Mouse (Mus musculus) liver, embryonic 15.5 days (tissue): ENCODE data around the gene B3galt2. TPM values are rescaled to one million over a fixed set of nuclear protein-coding genes. Genes with fewer than 3 reads are reported as not detected.

Experiments used
- ATAC-seq: fragments of 200-750 bp; cut with Nextera tagmentation; 2 replicates; pipeline ENCODE4 v1.8.0; 2017; ENCODE audit warnings: moderate number of reproducible peaks, mild to moderate bottlenecking, moderate library complexity; ENCODE audit not compliant: insufficient read depth
- H3K27ac ChIP-seq: fragments of 300-500 bp; sonication (generic); replicated peaks from 2 replicates; pipeline ENCODE4 v1.5.1; 2015; ENCODE audit warnings: mild to moderate bottlenecking, inconsistent platforms
- H3K27me3 ChIP-seq: fragments of 300-500 bp; sonication (generic); 2 replicates; pipeline ENCODE4 v1.6.1; 2015; ENCODE audit warnings: mild to moderate bottlenecking, inconsistent platforms
- H3K36me3 ChIP-seq: fragments of 300-500 bp; sonication (generic); replicated peaks from 2 replicates; pipeline ENCODE4 v1.6.1; 2015; ENCODE audit warnings: moderate library complexity, mild to moderate bottlenecking, inconsistent platforms
- H3K4me1 ChIP-seq: fragments of 300-500 bp; sonication (generic); replicated peaks from 2 replicates; pipeline ENCODE4 v1.6.1; 2015; ENCODE audit warnings: inconsistent platforms
- H3K4me2 ChIP-seq: fragments of 300-500 bp; sonication (generic); 2 replicates; pipeline ENCODE4 v1.6.1; 2015; ENCODE audit warnings: moderate library complexity, mild to moderate bottlenecking, inconsistent platforms
- H3K4me3 ChIP-seq: fragments of 300-500 bp; sonication (generic); replicated peaks from 2 replicates; pipeline ENCODE4 v1.5.1; 2015; ENCODE audit warnings: mild to moderate bottlenecking, inconsistent platforms
- H3K9ac ChIP-seq: fragments of 300-500 bp; sonication (generic); 2 replicates; pipeline ENCODE4 v1.6.1; 2015; ENCODE audit warnings: moderate library complexity, mild to moderate bottlenecking, inconsistent platforms
- H3K9me3 ChIP-seq: fragments of 300-500 bp; sonication (generic); replicated peaks from 2 replicates; pipeline ENCODE4 v1.6.1; 2016; ENCODE audit warnings: inconsistent platforms
- WGBS: fragments of 180-500 bp; shearing (Covaris S2); methylation state at CpG from one replicate; pipeline ENCODE4 v1.1.7; 2015; ENCODE audit warnings: mixed read lengths; ENCODE audit not compliant: insufficient replicate concordance; 5-methylcytosine and 5-hydroxymethylcytosine counted together
- polyA plus RNA-seq: library from polyadenylated mRNA; unstranded; fragments of >200 nt; fragmentation: Nextera tagmentation; extraction: Ambion mirVana; gene quantifications from 2 replicates; pipeline ENCODE4 v1.2.1, GENCODE M21; 2015

B3galt2 gene
- polyA plus RNA-seq, result 0.07 and 0.08 TPM in 2 replicates

GRCm38 (mm10) chr1:143640650-143641407 lies at the start of gene B3galt2:
TSS of gene B3galt2 (plus strand) at chr1:143640664.
- Histone ChIP-seq H3K4me3 (no peak within 1 kb of the TSS), H3K27me3 (no peaks in the 10 kb centered on the region), H3K27ac (no peak within 1 kb of the TSS), H3K36me3 (0 out of 2 replicates have a peak, but pooled peaks cover 3% of the 10 kb centered on the region), H3K9me3 (no peaks in the 10 kb centered on the region), H3K9ac (no peak within 1 kb of the TSS), H3K4me2 (no peak within 1 kb of the TSS), H3K4me1 (peaks cover 3% of the 10 kb centered on the region; the same call in 1 of the 2 replicates)
- 58% methylated on average over 15 of the region's 15 CpGs for WGBS
- no peak for ATAC-seq

DNA sequence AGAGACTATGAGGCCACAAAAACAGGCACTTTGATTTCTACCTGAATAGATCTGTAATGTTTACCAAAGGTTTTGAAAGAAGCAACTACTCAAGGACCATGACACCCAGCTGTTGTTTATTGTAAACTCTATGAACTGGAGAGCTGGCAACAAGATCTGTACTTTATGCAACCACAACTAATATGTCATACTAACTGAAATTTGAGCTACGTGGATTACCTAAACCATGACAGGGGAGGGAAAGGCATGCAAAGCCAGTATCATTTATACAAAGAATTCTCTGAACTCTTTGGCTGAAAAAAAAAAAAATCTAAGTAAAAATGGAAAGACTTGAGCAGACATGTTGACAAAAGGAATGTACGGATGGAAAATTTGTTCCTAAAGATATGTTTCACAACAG lies 43.6 kb upstream of the B3galt2 start:
- no peak for ATAC-seq
- no peaks in the 10 kb centered on the region for H3K9me3 ChIP-seq
- no peak overlapping the region for H3K4me3 ChIP-seq
- H3K9ac ChIP-seq, result no peak overlapping the region
- WGBS, result 67% methylated on average over 2 of the region's 2 CpGs
- no peaks in the 10 kb centered on the region for H3K27me3 ChIP-seq
- H3K4me1 ChIP-seq, result no peaks in the 10 kb centered on the region
- no peaks in the 10 kb centered on the region for H3K36me3 ChIP-seq
- no peak overlapping the region for H3K27ac ChIP-seq
- H3K4me2 ChIP-seq, result no peak overlapping the region

DNA sequence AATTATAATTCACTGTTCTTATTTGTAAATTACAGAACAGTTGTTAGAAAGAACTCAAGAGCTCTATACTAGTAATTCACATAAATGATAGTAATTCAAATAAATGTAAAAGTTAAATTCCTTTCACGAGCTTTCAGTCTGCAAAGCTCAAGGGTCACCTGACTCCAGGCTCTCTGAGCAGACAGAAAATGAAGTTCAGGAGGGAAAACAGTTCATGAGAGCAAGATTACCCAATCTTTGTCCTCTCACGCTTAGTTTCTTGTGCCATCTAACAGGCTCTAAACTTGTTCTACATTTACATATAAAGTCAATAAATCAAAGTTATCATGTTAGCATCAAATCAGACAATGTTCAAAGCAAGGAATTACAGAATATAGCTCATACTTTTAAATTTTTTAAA lies 31.6 kb upstream of the B3galt2 start:
- Histone ChIP-seq H3K9me3 (no peaks in the 10 kb centered on the region), H3K27ac (no peak overlapping the region), H3K9ac (no peak overlapping the region), H3K4me2 (no peak overlapping the region), H3K4me3 (no peak overlapping the region), H3K27me3 (no peaks in the 10 kb centered on the region), H3K36me3 (peaks cover 6% of the 10 kb centered on the region), H3K4me1 (no peaks in the 10 kb centered on the region)
- no peak for ATAC-seq
- WGBS, result 66% methylated on average over 2 of the region's 2 CpGs

- no peaks in the 10 kb centered on the region for H3K4me1 ChIP-seq
- no peak overlapping the region for H3K4me3 ChIP-seq
- no peaks in the 10 kb centered on the region for H3K9me3 ChIP-seq
- H3K4me2 ChIP-seq, result no peak overlapping the region
- H3K9ac ChIP-seq, result no peak overlapping the region
- WGBS, result 83% methylated on average over 2 of the region's 2 CpGs
- H3K27me3 ChIP-seq, result no peaks in the 10 kb centered on the region
- peaks cover 11% of the 10 kb centered on the region for H3K36me3 ChIP-seq
- H3K27ac ChIP-seq, result no peak overlapping the region
- no peak for ATAC-seq
Measured at GRCm38 (mm10) chr1:143612901-143613300, 27.6 kb upstream of the B3galt2 start.

DNA sequence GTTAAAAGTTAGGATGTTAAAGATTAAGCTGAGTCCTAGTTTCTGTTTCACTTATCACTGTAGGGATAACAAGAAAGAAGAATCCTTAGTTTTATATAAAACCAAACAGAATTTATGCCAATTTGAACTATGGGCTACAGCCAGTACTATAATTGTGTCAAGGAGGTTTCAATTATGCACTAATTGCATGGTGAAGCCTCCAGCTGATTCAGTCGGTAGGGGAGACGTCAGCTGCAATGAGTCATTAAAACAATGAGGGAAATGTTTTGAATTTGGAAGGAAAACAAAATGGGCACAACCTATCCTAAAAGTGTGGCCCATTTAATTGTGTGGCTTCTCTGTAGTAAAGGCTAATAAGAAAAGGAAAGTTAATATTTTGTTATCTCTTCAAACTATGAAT lies 20.7 kb upstream of the B3galt2 start:
- Histone ChIP-seq H3K4me3 (no peak overlapping the region), H3K27ac (no peak overlapping the region), H3K36me3 (peaks cover 2% of the 10 kb centered on the region), H3K9ac (no peak overlapping the region), H3K9me3 (no peaks in the 10 kb centered on the region), H3K27me3 (no peaks in the 10 kb centered on the region), H3K4me1 (no peaks in the 10 kb centered on the region), H3K4me2 (no peak overlapping the region)
- no peak for ATAC-seq
- 81% methylated on average over 2 of the region's 2 CpGs for WGBS

- peaks cover 18% of the 10 kb centered on the region for H3K36me3 ChIP-seq
- H3K27me3 ChIP-seq, result no peaks in the 10 kb centered on the region
- H3K4me2 ChIP-seq, result no peak overlapping the region
- H3K4me1 ChIP-seq, result no peaks in the 10 kb centered on the region
- no peaks in the 10 kb centered on the region for H3K9me3 ChIP-seq
- H3K9ac ChIP-seq, result no peak overlapping the region
- ATAC-seq, result no peak
- H3K4me3 ChIP-seq, result no peak overlapping the region
- no peak overlapping the region for H3K27ac ChIP-seq
Measured at GRCm38 (mm10) chr1:143621930-143622329, 18.5 kb upstream of the B3galt2 start.

DNA sequence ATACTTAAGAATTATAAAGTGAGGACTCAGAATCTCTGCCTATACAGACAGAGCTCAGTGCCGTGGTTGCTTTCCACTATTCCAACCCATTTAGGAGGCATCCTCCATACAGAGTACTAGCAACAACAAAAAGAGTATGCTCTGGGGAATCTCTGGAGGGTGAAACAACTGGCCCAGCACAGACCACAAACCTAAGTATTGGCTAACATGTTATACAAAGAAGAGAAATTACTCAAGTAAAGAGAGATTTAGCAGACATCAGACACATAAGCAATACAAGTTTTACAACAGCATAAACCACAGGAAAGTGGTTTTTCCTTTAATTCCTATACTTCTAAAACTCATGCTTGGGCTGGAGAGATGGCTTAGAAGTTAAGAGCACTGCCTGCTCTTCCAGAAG lies 17.8 kb upstream of the B3galt2 start:
- no peak overlapping the region for H3K27ac ChIP-seq
- no peaks in the 10 kb centered on the region for H3K4me1 ChIP-seq
- no peaks in the 10 kb centered on the region for H3K27me3 ChIP-seq
- no peak overlapping the region for H3K4me2 ChIP-seq
- H3K9ac ChIP-seq, result no peak overlapping the region
- 75% methylated on average over 1 of the region's 1 CpGs for WGBS
- H3K4me3 ChIP-seq, result no peak overlapping the region
- peaks cover 22% of the 10 kb centered on the region for H3K36me3 ChIP-seq
- no peak for ATAC-seq
- H3K9me3 ChIP-seq, result no peaks in the 10 kb centered on the region

- WGBS, result 67% methylated on average over 7 of the region's 7 CpGs
- Histone ChIP-seq H3K27ac (no peak overlapping the region; the same call in 1 of the 2 replicates), H3K4me3 (no peak overlapping the region), H3K4me1 (peaks cover 6% of the 10 kb centered on the region; the same call in 1 of the 2 replicates), H3K9me3 (no peaks in the 10 kb centered on the region), H3K9ac (no peak overlapping the region), H3K36me3 (peaks cover 9% of the 10 kb centered on the region), H3K27me3 (no peaks in the 10 kb centered on the region), H3K4me2 (no peak overlapping the region)
- peak; percentile 73; the same call in 1 of the 2 replicates for ATAC-seq
Measured at GRCm38 (mm10) chr1:143631337-143631736, 9.1 kb upstream of the B3galt2 start.

GRCm38 (mm10) chr1:143632361-143632760 lies 8.1 kb upstream of the B3galt2 start:
- H3K4me3 ChIP-seq, result no peak overlapping the region
- no peaks in the 10 kb centered on the region for H3K36me3 ChIP-seq
- H3K4me2 ChIP-seq, result no peak overlapping the region
- WGBS, result 55% methylated on average over 1 of the region's 1 CpGs
- no peaks in the 10 kb centered on the region for H3K9me3 ChIP-seq
- ATAC-seq, result no peak
- H3K27ac ChIP-seq, result no peak overlapping the region
- peaks cover 9% of the 10 kb centered on the region; the same call in 1 of the 2 replicates for H3K4me1 ChIP-seq
- no peak overlapping the region for H3K9ac ChIP-seq
- H3K27me3 ChIP-seq, result no peaks in the 10 kb centered on the region

GRCm38 (mm10) chr1:143632854-143633587 lies 7.4 kb upstream of the B3galt2 start:
- no peak overlapping the region for H3K4me2 ChIP-seq
- no peaks in the 10 kb centered on the region for H3K9me3 ChIP-seq
- 76% methylated on average over 2 of the region's 2 CpGs for WGBS
- H3K4me1 ChIP-seq, result peaks cover 9% of the 10 kb centered on the region; the same call in 1 of the 2 replicates
- no peak for ATAC-seq
- no peaks in the 10 kb centered on the region for H3K36me3 ChIP-seq
- H3K4me3 ChIP-seq, result no peak overlapping the region
- no peaks in the 10 kb centered on the region for H3K27me3 ChIP-seq
- 0 out of 2 replicates have a peak overlapping the region, but pooled peaks have one; percentile 45 for H3K27ac ChIP-seq
- H3K9ac ChIP-seq, result no peak overlapping the region

DNA sequence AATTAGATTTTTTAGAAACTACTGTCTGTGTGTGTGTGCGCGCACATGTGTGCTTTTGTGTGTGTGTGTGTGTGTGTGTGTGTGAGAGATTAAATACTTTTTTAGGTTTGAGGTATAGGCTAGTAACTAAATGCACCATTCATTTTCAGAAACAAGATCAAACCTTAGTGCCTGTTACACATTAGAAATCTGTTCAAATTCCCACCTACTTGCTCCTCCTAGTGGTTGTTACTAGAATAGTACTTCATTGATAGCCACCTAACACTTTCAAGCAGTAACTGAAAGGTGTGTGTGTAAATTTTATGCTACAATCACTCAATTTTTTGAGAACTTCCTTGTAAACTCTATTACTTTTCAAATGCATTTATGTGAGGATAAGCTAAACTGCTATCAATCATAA lies 3.8 kb downstream of the B3galt2 start:
- 95% methylated on average over 2 of the region's 2 CpGs for WGBS
- ATAC-seq, result no peak
- no peak overlapping the region for H3K27ac ChIP-seq
- no peaks in the 10 kb centered on the region for H3K27me3 ChIP-seq
- H3K36me3 ChIP-seq, result 0 out of 2 replicates have a peak, but pooled peaks cover 5% of the 10 kb centered on the region
- H3K4me1 ChIP-seq, result no peaks in the 10 kb centered on the region; the same call in 1 of the 2 replicates
- H3K9me3 ChIP-seq, result no peaks in the 10 kb centered on the region
- no peak overlapping the region for H3K4me3 ChIP-seq
- H3K9ac ChIP-seq, result no peak overlapping the region
- no peak overlapping the region for H3K4me2 ChIP-seq
